Mouse (Mus musculus) megakaryocyte, embryonic 14.5 days (primary cell): ENCODE measurements around the gene F12.

ENCODE experiments used
- FLI1 ChIP-seq: IDR thresholded peaks from 2 replicates; pipeline ENCODE4 v1.6.1; 2012; ENCODE audit warnings: low read length, inconsistent platforms, mixed read lengths
- GATA1 ChIP-seq: IDR thresholded peaks from 3 replicates; pipeline ENCODE4 v1.6.1; 2012; ENCODE audit warnings: mixed read lengths, low read length, inconsistent platforms, borderline replicate concordance

DNA sequence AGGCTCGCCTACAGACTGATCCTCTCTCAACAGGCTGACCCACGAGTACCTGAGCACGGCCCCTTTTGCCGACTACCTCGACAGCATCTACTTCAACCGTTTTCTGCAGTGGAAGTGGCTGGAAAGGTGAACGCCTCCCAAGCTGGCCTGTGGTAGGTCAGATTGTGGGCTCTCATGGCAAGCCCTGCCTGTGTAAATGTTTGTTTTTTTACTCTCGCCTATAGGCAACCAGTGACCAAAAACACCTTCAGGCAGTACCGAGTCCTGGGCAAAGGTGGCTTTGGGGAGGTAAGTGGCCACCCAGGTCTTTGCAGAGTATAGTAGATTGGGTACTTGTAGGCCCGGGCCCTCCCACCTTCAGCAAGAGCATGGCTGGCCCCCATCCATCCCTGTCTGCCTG, 24.7 kb upstream of the F12 start:
- TF ChIP-seq GATA1 (no peak), FLI1 (no peak)
